Mouse (Mus musculus): ENCODE measurements around the gene Basp1. TPM values are rescaled to one million over a fixed set of nuclear protein-coding genes. Genes with fewer than 3 reads are reported as not detected.

Basp1 gene
- polyA plus RNA-seq, 1 experiment from 2014 or later, result 2.2 TPM

DNA sequence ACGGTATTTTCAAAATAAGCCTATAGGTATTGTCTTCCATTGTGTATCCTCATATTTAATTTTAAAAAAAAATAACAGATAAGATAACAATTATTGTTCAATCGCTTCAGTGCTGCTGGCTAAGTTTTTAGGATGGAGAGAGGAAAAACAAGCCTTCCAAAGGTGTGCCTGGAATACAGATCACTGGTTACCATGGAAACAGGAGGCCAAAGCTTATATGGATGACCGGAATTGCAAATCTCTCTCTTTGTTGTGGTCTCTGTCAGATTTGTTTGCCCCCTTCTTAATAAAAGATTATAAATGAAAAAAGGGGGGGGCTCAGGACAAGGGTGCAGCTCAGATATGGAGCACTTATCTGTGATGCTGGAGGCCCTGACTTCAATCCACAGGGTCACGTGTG, 2.4 kb upstream of the Basp1 start:
- no peak for ATAC-seq (ENCODE audit: low read depth)
- H3K4me2 ChIP-seq, result no peak overlapping the region
- H3K27ac ChIP-seq, result no peak overlapping the region
- H3K36me3 ChIP-seq, result no peaks in the 10 kb centered on the region
- H3K9ac ChIP-seq, result no peak overlapping the region
- peaks cover 4% of the 10 kb centered on the region; the same call in 1 of the 2 replicates for H3K4me1 ChIP-seq (replicated peaks)
- peaks cover 43% of the 10 kb centered on the region for H3K27me3 ChIP-seq
- H3K4me3 ChIP-seq (replicated peaks), result no peak overlapping the region
- WGBS (ENCODE audit: insufficient replicate concordance), result 58% methylated on average over 4 of the region's 4 CpGs
- no peak for DNase-seq
- no peaks in the 10 kb centered on the region for H3K9me3 ChIP-seq (replicated peaks)

DNA sequence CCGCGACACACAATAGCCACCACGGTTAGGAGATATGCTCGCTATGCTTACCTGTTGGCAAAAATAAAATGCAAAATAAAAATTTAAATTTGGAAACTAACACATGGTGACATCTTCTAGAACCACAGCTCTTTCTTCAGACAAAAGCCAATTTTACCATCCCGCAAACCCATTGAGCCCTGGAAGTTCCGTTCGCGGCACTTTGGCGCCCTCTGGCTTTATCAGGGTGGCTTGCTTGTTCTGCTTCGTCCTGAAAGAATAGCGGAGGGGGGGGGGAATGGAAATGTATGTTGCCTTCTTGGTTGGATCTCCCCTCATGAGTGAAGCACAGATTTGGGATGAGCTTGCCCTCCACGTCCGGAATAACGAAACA, 1.2 kb upstream of the Basp1 start:
- H3K36me3 ChIP-seq, result no peaks in the 10 kb centered on the region
- H3K27ac ChIP-seq, result no peak overlapping the region
- peaks cover 44% of the 10 kb centered on the region for H3K27me3 ChIP-seq
- H3K4me3 ChIP-seq (replicated peaks), result peak overlapping the region; percentile 59
- WGBS (ENCODE audit: insufficient replicate concordance), result 0% methylated on average over 14 of the region's 14 CpGs
- DNase-seq (peak; percentile 22), ATAC-seq (ENCODE audit: low read depth) (no peak)
- peaks cover 4% of the 10 kb centered on the region; the same call in 1 of the 2 replicates for H3K4me1 ChIP-seq (replicated peaks)
- H3K9me3 ChIP-seq (replicated peaks), result no peaks in the 10 kb centered on the region
- H3K4me2 ChIP-seq, result peak overlapping the region; percentile 58
- no peak overlapping the region for H3K9ac ChIP-seq

DNA sequence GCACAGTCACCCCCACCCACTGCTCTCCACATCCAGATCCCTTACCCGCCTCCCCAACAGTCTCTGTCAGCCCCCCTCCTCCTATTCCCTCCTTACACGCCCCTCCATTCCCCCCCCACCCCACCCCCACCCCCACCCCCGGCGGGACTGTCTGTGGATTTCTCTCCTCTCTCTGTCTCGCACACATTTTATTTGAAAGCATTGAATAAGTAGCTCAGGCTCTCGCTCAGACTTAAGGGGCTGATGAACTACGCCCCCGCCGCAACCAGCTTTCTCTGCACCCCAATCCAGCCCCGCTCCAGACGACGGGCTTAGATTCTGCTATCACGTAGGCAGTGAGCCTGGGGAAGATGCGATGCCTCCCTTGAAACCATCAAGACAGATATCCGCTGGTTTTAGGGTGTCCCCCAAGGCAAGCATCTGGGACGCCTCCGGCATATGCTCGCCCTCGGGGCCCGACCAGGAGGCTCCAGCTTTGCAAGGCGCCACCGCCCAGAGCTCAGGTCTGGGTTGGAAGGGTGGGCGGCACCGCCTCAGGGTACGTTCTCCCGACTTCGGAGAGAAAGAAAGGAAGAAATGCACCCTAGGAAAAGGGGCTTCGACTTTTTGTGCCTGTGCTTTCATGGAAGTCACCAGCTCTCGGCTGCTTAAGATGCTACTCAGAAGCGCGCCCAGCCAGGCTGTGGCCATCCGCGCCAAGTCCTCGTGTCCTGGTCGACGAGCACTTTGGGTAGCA, 615 bp upstream of the Basp1 start:
- Histone ChIP-seq H3K4me1 (replicated peaks) (peaks cover 4% of the 10 kb centered on the region; the same call in 1 of the 2 replicates), H3K27me3 (peaks cover 44% of the 10 kb centered on the region), H3K27ac (no peak overlapping the region), H3K4me3 (replicated peaks) (peak overlapping the region; percentile 59), H3K4me2 (peak overlapping the region; percentile 58), H3K9me3 (replicated peaks) (no peaks in the 10 kb centered on the region), H3K9ac (no peak overlapping the region), H3K36me3 (no peaks in the 10 kb centered on the region)
- peak; percentile 47; the same call in 1 of the 2 replicates for ATAC-seq (ENCODE audit: low read depth)
- DNase-seq, result no peak
- WGBS (ENCODE audit: insufficient replicate concordance), result 1% methylated on average over 36 of the region's 36 CpGs

DNA sequence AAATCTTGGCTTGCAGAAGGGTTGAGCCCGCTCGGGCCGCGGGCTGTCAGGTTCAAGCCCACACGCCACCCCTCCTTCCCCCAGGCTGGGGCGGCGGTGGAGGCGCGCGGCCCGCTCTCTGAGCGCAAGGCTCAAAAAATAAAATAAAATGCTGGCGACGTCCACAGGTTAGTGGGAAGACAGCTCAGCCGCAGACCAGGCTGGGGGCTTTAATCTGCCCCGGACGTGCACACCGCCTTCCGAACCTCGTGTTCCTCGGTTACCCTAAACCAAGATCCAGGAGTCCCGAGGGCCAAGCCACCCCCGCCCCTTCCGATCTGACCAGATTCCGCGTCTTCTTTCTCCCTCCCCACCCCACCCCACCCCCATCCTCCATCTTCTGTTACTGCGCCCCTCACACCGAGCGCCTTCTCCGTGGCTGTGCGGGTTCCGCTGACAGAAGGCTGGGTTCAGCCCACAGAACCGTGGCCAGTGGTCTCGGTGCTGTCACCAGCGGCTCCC, 753 bp downstream of the Basp1 start:
- DNase-seq, result no peak
- Histone ChIP-seq H3K36me3 (no peaks in the 10 kb centered on the region), H3K4me3 (replicated peaks) (peak overlapping the region; percentile 59), H3K4me2 (peak overlapping the region; percentile 58), H3K27me3 (peaks cover 44% of the 10 kb centered on the region), H3K9me3 (replicated peaks) (no peaks in the 10 kb centered on the region), H3K4me1 (replicated peaks) (peaks cover 4% of the 10 kb centered on the region; the same call in 1 of the 2 replicates), H3K27ac (no peak overlapping the region), H3K9ac (peak overlapping the region; percentile 52)
- WGBS (ENCODE audit: insufficient replicate concordance), result under 1% methylated on average over 35 of the region's 35 CpGs
- 0 out of 2 replicates have a peak, but pooled peaks have one; percentile 27 for ATAC-seq (ENCODE audit: low read depth)

DNA sequence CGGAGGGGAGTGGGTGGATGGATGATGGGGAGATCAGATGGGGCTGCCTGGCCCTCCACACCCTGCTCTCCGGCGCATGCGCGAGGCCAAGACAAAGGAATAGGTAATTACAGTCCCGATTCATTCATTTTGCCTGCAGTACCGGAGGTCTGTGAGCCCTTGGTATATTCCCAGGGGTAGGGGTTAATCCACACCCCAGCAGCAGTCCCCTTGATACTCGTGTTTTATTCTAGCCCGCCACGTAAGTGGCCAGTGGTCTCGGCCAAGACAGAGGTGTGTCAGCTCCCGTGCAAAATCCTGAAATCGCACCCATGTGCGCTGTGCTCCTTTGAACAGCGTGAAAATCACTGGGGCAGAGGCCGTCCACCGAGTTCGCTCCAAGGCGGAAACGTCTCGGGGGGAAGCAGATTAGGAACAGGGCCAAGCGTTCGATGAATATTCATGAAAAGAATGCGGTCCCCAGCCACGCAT, 1.4 kb downstream of the Basp1 start:
- peak overlapping the region; percentile 52; the same call in 1 of the 2 replicates for H3K9ac ChIP-seq
- DNase-seq, result no peak
- H3K4me1 ChIP-seq (replicated peaks), result peaks cover 4% of the 10 kb centered on the region; the same call in 1 of the 2 replicates
- no peaks in the 10 kb centered on the region for H3K36me3 ChIP-seq
- no peak for ATAC-seq (ENCODE audit: low read depth)
- H3K4me3 ChIP-seq (replicated peaks), result peak overlapping the region; percentile 59
- H3K27me3 ChIP-seq, result peaks cover 44% of the 10 kb centered on the region
- peak overlapping the region; percentile 58 for H3K4me2 ChIP-seq
- H3K27ac ChIP-seq, result no peak overlapping the region
- WGBS (ENCODE audit: insufficient replicate concordance), result 1% methylated on average over 25 of the region's 25 CpGs
- no peaks in the 10 kb centered on the region for H3K9me3 ChIP-seq (replicated peaks)

DNA sequence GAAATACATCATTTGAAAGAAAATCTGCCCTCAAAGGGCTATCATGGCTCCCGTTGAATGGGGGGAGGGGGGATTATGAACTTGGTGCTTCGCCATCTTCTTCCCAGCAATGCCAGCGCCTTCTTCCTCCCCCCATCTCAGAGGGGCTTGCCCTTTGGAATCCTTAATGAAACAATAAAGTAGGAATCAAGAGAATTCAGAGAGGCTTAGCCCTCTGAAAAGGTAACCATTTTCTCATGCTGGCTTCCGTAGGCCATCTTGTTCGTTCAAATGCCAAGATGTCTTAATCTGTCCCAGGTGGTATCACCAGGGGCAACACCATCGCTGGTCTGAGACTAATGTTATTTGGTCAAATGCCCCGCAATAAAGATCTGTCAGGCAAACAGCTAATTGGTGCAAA, 2.1 kb downstream of the Basp1 start:
- DNase-seq (no peak), ATAC-seq (ENCODE audit: low read depth) (no peak)
- Histone ChIP-seq H3K4me2 (0 out of 2 replicates have a peak overlapping the region, but pooled peaks have one; percentile 5), H3K4me3 (replicated peaks) (no peak overlapping the region), H3K4me1 (replicated peaks) (peaks cover 4% of the 10 kb centered on the region; the same call in 1 of the 2 replicates), H3K27me3 (peaks cover 44% of the 10 kb centered on the region), H3K9me3 (replicated peaks) (no peaks in the 10 kb centered on the region), H3K36me3 (no peaks in the 10 kb centered on the region), H3K27ac (no peak overlapping the region), H3K9ac (no peak overlapping the region)
- 60% methylated on average over 7 of the region's 7 CpGs for WGBS (ENCODE audit: insufficient replicate concordance)

DNA sequence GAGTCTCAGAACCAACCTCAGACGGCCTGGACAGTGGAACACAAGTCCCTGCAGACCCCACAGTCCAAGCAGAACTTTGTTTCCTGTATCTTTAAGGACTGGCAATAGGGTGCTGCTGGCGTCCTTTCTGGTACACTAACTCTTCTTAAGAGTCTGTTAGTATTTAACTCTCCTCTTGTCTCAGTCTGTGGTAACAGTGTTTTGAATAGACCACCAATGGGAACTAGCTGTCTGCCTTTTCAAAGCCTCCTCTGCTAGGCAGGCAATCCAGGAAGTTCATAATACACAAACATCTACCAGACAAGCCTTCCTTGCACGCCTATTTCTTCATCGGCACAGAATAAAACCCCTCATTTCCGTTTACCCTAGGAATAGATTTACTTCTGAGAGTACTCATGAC, 7.6 kb downstream of the Basp1 start:
- Histone ChIP-seq H3K27me3 (no peaks in the 10 kb centered on the region; the same call in 1 of the 2 replicates), H3K4me3 (replicated peaks) (no peak overlapping the region), H3K4me1 (replicated peaks) (no peaks in the 10 kb centered on the region), H3K9me3 (replicated peaks) (no peaks in the 10 kb centered on the region), H3K4me2 (no peak overlapping the region), H3K36me3 (no peaks in the 10 kb centered on the region), H3K27ac (no peak overlapping the region), H3K9ac (no peak overlapping the region)
- ATAC-seq (ENCODE audit: low read depth) (no peak), DNase-seq (no peak)
- WGBS (ENCODE audit: insufficient replicate concordance), result 47% methylated on average over 5 of the region's 5 CpGs

DNA sequence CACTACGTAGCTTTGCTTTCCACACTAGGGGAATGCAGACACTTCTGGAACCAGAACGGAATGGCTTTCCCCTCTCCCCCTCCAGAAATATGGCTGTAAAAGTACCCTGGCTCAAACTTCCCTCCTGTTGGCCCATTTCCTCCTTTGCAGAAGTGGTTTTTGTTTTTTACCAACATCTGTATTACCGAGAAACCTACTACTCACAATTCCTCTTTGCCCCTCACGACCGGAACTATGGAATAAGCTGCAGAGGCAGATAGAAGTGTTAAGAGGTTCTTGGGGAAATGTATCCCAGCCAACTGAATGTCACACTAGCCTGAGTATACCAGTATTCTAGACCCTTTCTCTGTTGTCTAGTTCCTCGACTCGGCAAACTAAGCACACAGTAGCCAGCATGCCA, 9.7 kb downstream of the Basp1 start:
- 69% methylated on average over 7 of the region's 7 CpGs for WGBS (ENCODE audit: insufficient replicate concordance)
- Histone ChIP-seq H3K9ac (no peak overlapping the region), H3K4me3 (replicated peaks) (no peak overlapping the region), H3K36me3 (no peaks in the 10 kb centered on the region), H3K27ac (no peak overlapping the region), H3K9me3 (replicated peaks) (no peaks in the 10 kb centered on the region), H3K27me3 (no peaks in the 10 kb centered on the region), H3K4me1 (replicated peaks) (no peaks in the 10 kb centered on the region), H3K4me2 (no peak overlapping the region)
- no peak for DNase-seq
- no peak for ATAC-seq (ENCODE audit: low read depth)

DNA sequence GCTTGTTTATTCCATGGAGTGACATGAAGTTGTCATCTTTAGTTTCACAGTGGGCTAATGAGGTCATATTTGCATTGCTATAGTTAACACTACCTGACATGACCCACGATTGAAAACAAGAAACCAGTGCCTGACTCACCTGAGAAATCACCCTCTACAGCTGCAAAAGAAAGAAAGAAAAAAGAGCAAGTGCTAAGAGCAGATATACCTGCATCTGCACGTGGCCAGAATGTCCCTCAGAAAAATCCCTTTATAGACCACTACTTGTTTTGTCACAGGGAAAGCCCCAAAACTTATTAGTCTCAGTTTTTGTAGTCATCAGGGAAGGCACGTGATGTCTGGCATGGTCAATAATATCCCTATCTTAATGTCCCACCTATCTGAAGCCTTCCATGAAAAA, 11.6 kb downstream of the Basp1 start:
- DNase-seq (no peak), ATAC-seq (ENCODE audit: low read depth) (no peak)
- no peak overlapping the region for H3K9ac ChIP-seq
- no peaks in the 10 kb centered on the region for H3K27me3 ChIP-seq
- whole genome bisulfite sequencing (ENCODE audit: insufficient replicate concordance), result 47% methylated on average over 3 of the region's 3 CpGs
- no peak overlapping the region for H3K4me3 ChIP-seq (replicated peaks)
- H3K4me1 ChIP-seq (replicated peaks), result no peaks in the 10 kb centered on the region
- H3K36me3 ChIP-seq, result no peaks in the 10 kb centered on the region
- H3K4me2 ChIP-seq, result no peak overlapping the region
- H3K9me3 ChIP-seq (replicated peaks), result no peaks in the 10 kb centered on the region
- no peak overlapping the region for H3K27ac ChIP-seq

DNA sequence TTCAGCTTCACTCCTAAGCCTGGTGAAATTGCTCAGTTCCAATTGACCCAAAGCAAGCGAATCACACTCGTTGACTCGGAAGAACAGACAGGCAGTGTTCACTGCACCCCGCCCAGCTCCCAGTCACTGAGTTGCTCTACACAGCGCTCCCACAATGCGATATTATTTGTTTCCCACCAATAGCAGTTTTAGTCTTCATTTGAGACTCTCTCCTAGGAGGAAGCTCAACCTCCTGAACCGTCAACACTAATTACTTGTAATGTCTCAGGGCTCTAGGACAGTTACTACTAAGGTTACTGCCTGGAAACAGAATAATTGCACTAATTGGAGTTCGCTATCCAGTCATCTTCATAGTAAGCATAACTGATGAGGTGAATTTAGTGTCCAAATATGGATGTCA, 13.3 kb downstream of the Basp1 start:
- Histone ChIP-seq H3K27me3 (no peaks in the 10 kb centered on the region), H3K9ac (no peak overlapping the region), H3K36me3 (no peaks in the 10 kb centered on the region), H3K27ac (no peak overlapping the region), H3K4me3 (replicated peaks) (no peak overlapping the region), H3K4me2 (no peak overlapping the region), H3K4me1 (replicated peaks) (no peaks in the 10 kb centered on the region), H3K9me3 (replicated peaks) (no peaks in the 10 kb centered on the region)
- DNase-seq (no peak), ATAC-seq (ENCODE audit: low read depth) (no peak)
- WGBS (ENCODE audit: insufficient replicate concordance), result 76% methylated on average over 8 of the region's 8 CpGs

DNA sequence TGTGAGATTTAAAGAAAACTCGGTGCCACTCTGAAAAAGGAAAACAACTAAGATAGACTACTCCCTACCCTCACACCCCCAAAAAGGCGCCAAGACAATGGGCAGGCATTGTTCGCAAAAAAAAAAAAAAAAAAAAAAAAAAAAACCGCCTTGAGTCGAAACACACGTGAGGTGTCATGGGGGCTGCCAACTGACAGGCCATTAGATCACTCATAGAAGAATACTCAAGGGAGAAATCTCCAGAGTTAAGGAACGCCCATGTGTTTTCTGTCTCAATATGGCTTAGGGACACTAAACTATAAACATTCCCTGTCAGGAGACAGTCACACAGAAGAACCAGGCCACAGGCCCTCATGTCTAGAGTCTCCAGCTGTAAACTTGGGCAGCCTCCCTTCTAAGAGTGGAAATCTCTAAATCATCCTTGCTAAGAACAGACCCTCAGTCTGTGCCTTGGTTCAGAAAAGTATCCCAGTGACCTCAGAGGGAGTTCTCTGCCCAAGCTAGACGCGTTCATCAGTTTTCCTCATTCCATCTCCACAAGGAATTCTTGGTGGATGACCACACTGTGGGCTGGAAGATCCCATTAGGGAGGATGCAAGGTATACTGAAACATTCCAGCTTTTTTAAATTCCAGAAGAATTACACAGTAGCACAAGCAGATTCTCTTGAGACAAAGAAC, 17.5 kb downstream of the Basp1 start:
- Histone ChIP-seq H3K4me2 (no peak overlapping the region), H3K9ac (no peak overlapping the region), H3K9me3 (replicated peaks) (no peaks in the 10 kb centered on the region), H3K36me3 (no peaks in the 10 kb centered on the region), H3K4me1 (replicated peaks) (peaks cover 4% of the 10 kb centered on the region; the same call in 1 of the 2 replicates), H3K27ac (no peak overlapping the region), H3K4me3 (replicated peaks) (no peak overlapping the region), H3K27me3 (no peaks in the 10 kb centered on the region)
- no peak for ATAC-seq (ENCODE audit: low read depth)
- WGBS (ENCODE audit: insufficient replicate concordance), result 68% methylated on average over 9 of the region's 9 CpGs
- DNase-seq, result no peak
